Mouse (Mus musculus): ENCODE results near the gene Chst5. TPM values are rescaled to one million over a fixed set of nuclear protein-coding genes. Genes with fewer than 3 reads are reported as not detected.
A peak's percentile ranks its signal among the peaks of the same experiment; 100 is the strongest.
"Not testable (repeated sequence)": the region's sequence is repeated elsewhere in the genome, so short reads cannot be mapped to it uniquely, and the experiment has no call there.

Gene Chst5
- polyA plus RNA-seq, 1 experiment, result 1.5 TPM

- no peak overlapping the region for H3K27ac ChIP-seq (ENCODE audit: insufficient read depth, low read length)
- no peaks in the 10 kb centered on the region for H3K4me1 ChIP-seq (ENCODE audit: control insufficient read depth, insufficient read depth, low read length)
- peaks cover 38% of the 10 kb centered on the region for H3K36me3 ChIP-seq (ENCODE audit: control insufficient read depth, insufficient read depth, low read length, poor library complexity, severe bottlenecking)
- H3K4me3 ChIP-seq (ENCODE audit: low read depth, low read length), result no peak overlapping the region
- TF ChIP-seq EP300 (IDR thresholded peaks at IDR 0.05; ENCODE audit: insufficient read depth, low read depth, low read length), result no peak
- no peak for TF ChIP-seq POLR2A (IDR thresholded peaks at IDR 0.05; ENCODE audit: insufficient read depth, low read length)
- TF ChIP-seq CTCF (IDR thresholded peaks at IDR 0.05; ENCODE audit: low read depth, low read length), result no peak
- H3K9ac ChIP-seq (ENCODE audit: low read depth, poor library complexity, severe bottlenecking), result no peak overlapping the region
- H3K27me3 ChIP-seq (ENCODE audit: control insufficient read depth, insufficient read depth, low read length, poor library complexity, severe bottlenecking), result no peaks in the 10 kb centered on the region
- peaks cover 3% of the 10 kb centered on the region; the same call in 1 of the 2 replicates for H3K9me3 ChIP-seq (replicated peaks; ENCODE audit: control insufficient read depth, insufficient read depth, low read length, poor library complexity, severe bottlenecking)
Observed at GRCm38 (mm10) chr8:111865130-111865852, 45.0 kb downstream of the Chst5 start.

- TF ChIP-seq CTCF (IDR thresholded peaks at IDR 0.05; ENCODE audit: low read depth, low read length) (no peak), EP300 (IDR thresholded peaks at IDR 0.05; ENCODE audit: insufficient read depth, low read depth, low read length) (no peak), POLR2A (IDR thresholded peaks at IDR 0.05; ENCODE audit: insufficient read depth, low read length) (no peak)
- no peak overlapping the region for H3K27ac ChIP-seq (ENCODE audit: insufficient read depth, low read length)
- peaks cover 3% of the 10 kb centered on the region; the same call in 1 of the 2 replicates for H3K9me3 ChIP-seq (replicated peaks; ENCODE audit: control insufficient read depth, insufficient read depth, low read length, poor library complexity, severe bottlenecking)
- no peak overlapping the region for H3K9ac ChIP-seq (ENCODE audit: low read depth, poor library complexity, severe bottlenecking)
- no peaks in the 10 kb centered on the region for H3K27me3 ChIP-seq (ENCODE audit: control insufficient read depth, insufficient read depth, low read length, poor library complexity, severe bottlenecking)
- H3K4me1 ChIP-seq (ENCODE audit: control insufficient read depth, insufficient read depth, low read length), result no peaks in the 10 kb centered on the region
- peaks cover 38% of the 10 kb centered on the region for H3K36me3 ChIP-seq (ENCODE audit: control insufficient read depth, insufficient read depth, low read length, poor library complexity, severe bottlenecking)
- H3K4me3 ChIP-seq (ENCODE audit: low read depth, low read length), result no peak overlapping the region
Observed at GRCm38 (mm10) chr8:111864648-111865047, 45.6 kb downstream of the Chst5 start.

GRCm38 (mm10) chr8:111863280-111863679 lies 47.0 kb downstream of the Chst5 start:
- TF ChIP-seq EP300 (IDR thresholded peaks at IDR 0.05; ENCODE audit: insufficient read depth, low read depth, low read length) (no peak), CTCF (IDR thresholded peaks at IDR 0.05; ENCODE audit: low read depth, low read length) (no peak), POLR2A (IDR thresholded peaks at IDR 0.05; ENCODE audit: insufficient read depth, low read length) (no peak)
- peaks cover 33% of the 10 kb centered on the region for H3K36me3 ChIP-seq (ENCODE audit: control insufficient read depth, insufficient read depth, low read length, poor library complexity, severe bottlenecking)
- H3K9me3 ChIP-seq (replicated peaks; ENCODE audit: control insufficient read depth, insufficient read depth, low read length, poor library complexity, severe bottlenecking), result peaks cover 3% of the 10 kb centered on the region; the same call in 1 of the 2 replicates
- H3K4me1 ChIP-seq (ENCODE audit: control insufficient read depth, insufficient read depth, low read length), result no peaks in the 10 kb centered on the region
- H3K9ac ChIP-seq (ENCODE audit: low read depth, poor library complexity, severe bottlenecking), result no peak overlapping the region
- no peaks in the 10 kb centered on the region for H3K27me3 ChIP-seq (ENCODE audit: control insufficient read depth, insufficient read depth, low read length, poor library complexity, severe bottlenecking)
- H3K27ac ChIP-seq (ENCODE audit: insufficient read depth, low read length), result no peak overlapping the region
- H3K4me3 ChIP-seq (ENCODE audit: low read depth, low read length), result no peak overlapping the region

GRCm38 (mm10) chr8:111855977-111856376 lies 54.3 kb downstream of the Chst5 start:
- TF ChIP-seq CTCF (IDR thresholded peaks at IDR 0.05; ENCODE audit: low read depth, low read length) (no peak), EP300 (IDR thresholded peaks at IDR 0.05; ENCODE audit: insufficient read depth, low read depth, low read length) (no peak), POLR2A (IDR thresholded peaks at IDR 0.05; ENCODE audit: insufficient read depth, low read length) (peak; percentile 48)
- Histone ChIP-seq H3K4me3 (ENCODE audit: low read depth, low read length) (peak overlapping the region; percentile 89), H3K27ac (ENCODE audit: insufficient read depth, low read length) (peak overlapping the region; percentile 74), H3K4me1 (ENCODE audit: control insufficient read depth, insufficient read depth, low read length) (no peaks in the 10 kb centered on the region), H3K36me3 (ENCODE audit: control insufficient read depth, insufficient read depth, low read length, poor library complexity, severe bottlenecking) (peaks cover 9% of the 10 kb centered on the region), H3K9ac (ENCODE audit: low read depth, poor library complexity, severe bottlenecking) (peak overlapping the region; percentile 39), H3K9me3 (replicated peaks; ENCODE audit: control insufficient read depth, insufficient read depth, low read length, poor library complexity, severe bottlenecking) (no peaks in the 10 kb centered on the region), H3K27me3 (ENCODE audit: control insufficient read depth, insufficient read depth, low read length, poor library complexity, severe bottlenecking) (no peaks in the 10 kb centered on the region)

- H3K27me3 ChIP-seq (ENCODE audit: control insufficient read depth, insufficient read depth, low read length, poor library complexity, severe bottlenecking), result no peaks in the 10 kb centered on the region
- H3K9me3 ChIP-seq (replicated peaks; ENCODE audit: control insufficient read depth, insufficient read depth, low read length, poor library complexity, severe bottlenecking), result no peaks in the 10 kb centered on the region
- peak within 1 kb of the TSS; percentile 66 for H3K27ac ChIP-seq (ENCODE audit: insufficient read depth, low read length)
- no peak for TF ChIP-seq EP300 (IDR thresholded peaks at IDR 0.05; ENCODE audit: insufficient read depth, low read depth, low read length)
- TF ChIP-seq CTCF (IDR thresholded peaks at IDR 0.05; ENCODE audit: low read depth, low read length), result no peak
- TF ChIP-seq POLR2A (IDR thresholded peaks at IDR 0.05; ENCODE audit: insufficient read depth, low read length), result no peak
- peaks cover 13% of the 10 kb centered on the region for H3K36me3 ChIP-seq (ENCODE audit: control insufficient read depth, insufficient read depth, low read length, poor library complexity, severe bottlenecking)
- no peaks in the 10 kb centered on the region for H3K4me1 ChIP-seq (ENCODE audit: control insufficient read depth, insufficient read depth, low read length)
- peak within 1 kb of the TSS; percentile 74 for H3K4me3 ChIP-seq (ENCODE audit: low read depth, low read length)
- peak within 1 kb of the TSS; percentile 64 for H3K9ac ChIP-seq (ENCODE audit: low read depth, poor library complexity, severe bottlenecking)
Observed at GRCm38 (mm10) chr8:111853861-111854501, 56.3 kb downstream of the Chst5 start, which contains the start of gene Cfdp1. Gene Cfdp1 (minus strand): TSS chr8:111854291.

GRCm38 (mm10) chr8:111853219-111853618 lies 57.0 kb downstream of the Chst5 start:
- not testable (repeated sequence) for H3K27me3 ChIP-seq (ENCODE audit: control insufficient read depth, insufficient read depth, low read length, poor library complexity, severe bottlenecking); H3K9me3 ChIP-seq (replicated peaks; ENCODE audit: control insufficient read depth, insufficient read depth, low read length, poor library complexity, severe bottlenecking); H3K27ac ChIP-seq (ENCODE audit: insufficient read depth, low read length); H3K4me1 ChIP-seq (ENCODE audit: control insufficient read depth, insufficient read depth, low read length)
- H3K36me3 ChIP-seq (ENCODE audit: control insufficient read depth, insufficient read depth, low read length, poor library complexity, severe bottlenecking), result peaks cover 13% of the 10 kb centered on the region
- peak overlapping the region; percentile 64 for H3K9ac ChIP-seq (ENCODE audit: low read depth, poor library complexity, severe bottlenecking)
- peak overlapping the region; percentile 74 for H3K4me3 ChIP-seq (ENCODE audit: low read depth, low read length)
